Mouse (Mus musculus) layer of hippocampus, adult 8-10 months (tissue): ENCODE measurements around the gene Gm10778. TPM values are rescaled to one million over a fixed set of nuclear protein-coding genes. Genes with fewer than 3 reads are reported as not detected.
"Not testable (repeated sequence)": the region's sequence is repeated elsewhere in the genome, so short reads cannot be mapped to it uniquely, and the experiment has no call there.

ENCODE experiments used
- DNase-seq, 2 experiments: peaks; one replicate each; pipeline ENCODE4 v3.0.0; 2022; ENCODE audit warnings: low spot score in 2 of 2
- total RNA-seq, 4 experiments: library from RNA; stranded (reverse); gene quantifications; 2 replicates each; pipeline ENCODE4 v1.2.4; 2022

The Gm10778 gene
- total RNA-seq, 4 experiments from 2014 or later = 4.4 to 6.1 (median 4.7) TPM

DNA sequence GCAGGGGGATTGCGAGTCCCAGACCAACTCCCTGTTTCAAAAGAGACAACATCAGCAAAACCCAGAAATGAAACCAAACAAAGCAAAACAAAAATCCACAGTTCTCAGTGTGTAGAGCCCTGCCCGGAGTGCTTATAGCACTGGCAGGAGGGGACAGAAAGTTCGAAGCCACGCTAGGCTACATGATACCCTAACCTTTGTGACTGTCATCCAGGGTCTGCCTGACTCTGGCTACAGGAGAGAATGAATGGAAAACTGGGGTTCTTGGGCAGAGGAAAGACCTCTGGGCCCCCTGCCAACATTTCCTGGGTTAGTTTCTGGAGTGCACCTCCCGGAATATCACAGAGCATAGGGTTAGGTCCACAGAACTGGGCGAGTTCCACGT, 21.0 kb upstream of the Gm10778 start:
- DNase-seq = no peak

DNA sequence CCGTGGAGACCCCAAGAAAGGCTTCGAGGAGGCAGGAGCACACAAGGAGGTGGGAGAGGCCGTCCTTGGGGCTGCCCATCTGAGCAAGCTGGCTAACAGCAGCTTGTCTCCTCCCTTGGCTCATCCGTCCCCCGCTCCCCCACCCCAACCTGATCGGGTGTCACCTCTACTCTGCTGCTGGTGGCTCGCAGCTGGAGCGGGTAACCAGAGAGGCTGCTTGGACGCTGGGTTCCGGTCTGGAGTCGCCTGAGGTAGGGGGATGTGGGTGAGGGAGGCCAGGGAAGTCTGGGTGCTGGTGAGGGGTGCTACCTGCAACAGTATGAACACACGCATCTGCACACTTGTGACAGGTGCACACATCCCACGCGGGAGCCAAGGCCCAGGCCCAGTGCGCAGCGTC, 20.5 kb upstream of the Gm10778 start, which contains the start of gene Ankrd24:
Ankrd24 (plus strand) TSS at position 151 of the 400 bp plus-strand sequence.
- DNase-seq = no peak

DNA sequence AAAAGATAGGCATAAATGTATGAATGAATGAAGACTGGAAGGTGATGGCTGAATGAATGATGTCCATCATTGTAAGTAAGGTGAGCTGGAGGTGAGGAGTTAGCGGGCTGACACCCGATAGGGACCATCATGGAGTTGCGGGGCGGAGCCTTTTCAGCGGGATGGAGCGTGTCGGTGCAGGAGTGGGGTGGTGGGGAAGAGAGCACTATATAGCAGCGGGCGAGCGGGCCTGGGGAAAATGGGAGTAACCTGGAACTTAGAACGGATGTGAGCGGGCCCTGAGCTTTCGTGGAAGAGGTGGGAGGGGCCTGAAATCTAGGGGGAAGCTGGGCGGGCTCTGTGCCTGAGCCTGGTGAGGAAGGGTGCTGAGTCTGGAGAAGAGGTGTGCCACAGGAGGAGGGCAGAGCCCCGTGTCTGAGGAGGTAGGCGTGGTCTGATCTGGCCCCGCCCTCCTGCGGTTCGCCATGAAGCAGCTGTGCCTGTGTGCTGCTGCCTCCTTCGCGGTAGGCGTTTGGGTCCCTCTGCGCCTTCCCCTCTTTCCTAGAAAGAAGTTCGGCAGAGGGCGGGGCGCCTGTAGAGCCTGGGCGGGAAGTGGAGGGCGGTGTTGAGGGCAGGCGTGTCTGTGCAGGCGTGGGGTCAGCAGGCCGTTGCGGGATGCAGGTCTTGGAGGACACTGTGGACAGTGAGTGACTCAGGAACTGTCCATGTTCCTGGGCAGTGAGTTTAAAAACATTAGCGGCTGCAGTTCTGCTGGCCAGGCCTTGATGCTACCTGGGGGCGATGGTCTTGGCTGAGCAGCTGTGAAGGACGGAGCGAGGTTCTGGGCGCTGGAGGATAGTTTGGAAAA, 15.4 kb upstream of the Gm10778 start:
- peak; percentile 79 to 80 for DNase-seq

DNA sequence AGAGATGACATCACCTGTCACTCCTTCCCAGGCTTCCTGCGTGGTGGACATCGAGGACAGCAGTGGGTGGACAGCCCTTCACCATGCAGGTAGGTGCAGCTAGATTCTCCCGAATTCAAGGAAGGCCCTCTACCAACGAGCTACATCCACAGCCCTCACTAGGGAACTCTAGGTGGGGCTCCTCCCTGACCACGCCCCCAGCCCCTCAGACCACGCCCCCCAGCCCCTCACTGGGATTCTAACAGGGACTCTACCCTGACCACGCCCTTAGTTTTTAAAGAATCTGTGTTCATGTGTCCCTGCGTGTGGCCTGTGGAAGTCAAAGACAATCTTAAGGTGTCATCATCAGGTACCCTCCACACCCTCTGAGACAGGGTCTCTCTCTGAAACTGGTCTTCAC, 12.5 kb upstream of the Gm10778 start:
- no peak for DNase-seq

DNA sequence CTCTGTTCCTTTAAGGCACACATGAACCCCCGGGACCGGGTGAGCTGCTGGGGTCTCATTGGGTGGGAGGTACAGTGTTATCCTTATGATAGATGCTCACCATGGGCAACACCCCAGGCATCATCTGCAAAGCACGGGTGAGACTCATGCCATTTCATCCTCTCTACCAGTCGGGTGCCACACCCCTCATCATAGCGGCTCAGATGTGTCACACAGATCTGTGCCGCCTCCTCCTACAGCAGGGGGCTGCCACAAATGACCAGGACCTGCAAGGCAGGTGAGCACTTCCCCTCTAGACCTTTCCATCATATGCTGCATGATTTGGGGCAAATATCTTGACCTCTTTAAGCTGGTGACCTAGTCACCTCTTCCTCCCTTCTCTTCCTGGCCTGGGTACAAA, 10.8 kb upstream of the Gm10778 start:
- DNase-seq = no peak

DNA sequence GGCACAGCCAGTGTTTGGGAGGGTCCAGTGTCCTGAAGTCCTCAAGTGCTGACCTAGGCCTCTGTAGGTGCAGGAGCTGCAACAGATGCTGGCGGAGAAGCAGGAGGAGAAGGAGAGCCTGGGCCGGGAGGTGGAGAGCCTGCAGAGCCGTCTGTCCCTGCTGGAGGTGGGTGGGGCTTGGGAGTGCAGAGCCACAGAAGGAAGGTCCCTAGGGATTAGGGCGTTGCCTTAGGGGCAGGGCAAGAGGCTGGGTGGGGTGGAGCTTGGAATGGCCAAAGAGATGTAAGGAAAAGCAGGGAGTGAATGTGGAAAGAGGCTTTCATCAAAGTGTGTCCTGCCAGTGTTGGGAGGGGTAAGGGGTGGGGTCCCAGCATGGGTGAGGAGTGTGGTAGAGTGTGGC, 8.0 kb upstream of the Gm10778 start:
- DNase-seq = peak in 1 of 2 experiments; percentile 20

DNA sequence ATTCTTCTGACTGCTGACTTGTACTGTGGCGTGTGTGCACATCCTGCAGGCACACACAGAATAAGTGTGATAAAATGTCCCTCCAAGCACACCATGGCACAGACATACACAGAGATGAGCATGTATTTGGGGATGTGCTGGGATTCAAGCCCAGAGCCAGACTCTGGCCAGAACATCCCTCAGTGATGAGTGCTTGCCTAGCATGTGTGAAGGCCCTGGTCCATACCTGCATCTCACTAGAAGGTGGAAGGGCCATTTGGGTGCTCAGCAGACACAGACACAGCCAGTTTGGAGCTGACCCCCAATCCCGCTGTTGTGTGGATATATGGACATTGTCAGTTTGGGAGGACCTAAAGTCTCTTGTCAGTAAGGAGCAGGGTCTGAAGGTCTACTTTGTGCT, 7.3 kb upstream of the Gm10778 start:
- DNase-seq = peak in 1 of 2 experiments; percentile 4

DNA sequence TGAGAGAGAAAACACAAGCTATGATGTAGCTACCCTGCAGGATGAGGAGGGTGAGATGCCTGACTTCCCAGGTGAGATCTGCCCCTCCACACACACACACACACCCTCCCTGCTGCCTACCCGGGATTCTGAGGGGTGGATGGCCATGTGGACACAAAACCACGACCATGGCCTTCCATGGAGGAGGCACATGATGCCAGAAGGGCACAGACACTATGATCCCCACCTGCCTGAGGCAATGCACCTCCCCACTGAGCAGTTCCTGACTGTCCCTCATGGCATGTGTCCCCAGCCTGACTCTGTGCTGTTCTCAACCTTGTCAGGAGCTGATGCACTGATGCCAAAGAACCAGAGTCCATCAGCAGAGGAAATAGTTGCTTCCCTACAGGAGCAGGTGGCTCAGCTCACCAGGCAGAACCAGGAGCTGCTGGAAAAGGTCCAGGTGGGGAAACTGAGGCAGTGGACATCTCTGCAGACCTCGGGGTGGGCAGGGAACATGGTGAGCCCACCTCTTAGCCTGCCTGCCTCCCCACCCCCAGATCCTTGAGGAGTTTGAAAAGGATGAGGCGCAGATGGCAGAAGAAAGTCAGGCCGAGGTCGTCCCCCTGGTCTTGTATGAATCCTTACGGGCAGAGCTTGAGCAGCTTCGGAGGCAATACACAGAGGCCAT, 6.7 kb upstream of the Gm10778 start:
- DNase-seq = peak in 1 of 2 experiments; percentile 32

DNA sequence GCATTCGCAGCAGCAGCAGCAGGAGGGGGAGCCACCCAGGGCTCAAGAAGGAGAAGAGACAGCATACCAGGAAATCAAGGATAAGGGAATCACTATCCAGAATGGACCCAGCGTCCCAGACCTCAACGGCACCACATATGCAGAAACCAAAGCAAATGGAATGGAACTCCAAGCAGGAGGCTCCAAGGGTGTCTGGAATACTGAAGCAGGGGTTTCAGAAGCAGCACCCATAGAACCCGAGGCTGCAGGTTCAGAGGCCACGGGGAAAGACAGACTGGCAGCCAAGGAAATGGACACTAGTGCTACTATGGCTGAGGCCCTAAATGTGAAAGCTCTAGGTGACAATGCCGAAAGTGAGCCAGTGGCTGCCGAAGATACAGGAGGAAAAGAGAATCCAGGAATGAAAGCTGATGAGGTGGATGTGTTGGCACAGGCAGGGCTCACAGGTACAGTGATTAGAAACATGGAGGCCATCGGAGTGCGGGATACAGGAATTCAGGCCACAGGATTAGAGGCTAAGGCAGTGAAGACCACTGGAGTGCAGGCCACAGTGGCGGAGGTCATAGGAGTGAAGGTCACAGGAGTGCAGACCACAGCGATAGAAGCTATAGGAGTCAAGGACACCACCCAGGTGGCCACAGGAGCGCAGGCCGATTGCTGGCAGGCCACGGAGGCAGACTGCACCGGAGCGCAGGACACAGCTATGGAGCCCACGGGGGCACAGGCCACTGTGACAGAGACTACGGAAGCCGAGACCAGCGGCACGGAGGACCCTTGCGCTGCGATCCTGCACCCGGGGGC, 6.0 kb upstream of the Gm10778 start:
- peak in 1 of 2 experiments; percentile 40 for DNase-seq

DNA sequence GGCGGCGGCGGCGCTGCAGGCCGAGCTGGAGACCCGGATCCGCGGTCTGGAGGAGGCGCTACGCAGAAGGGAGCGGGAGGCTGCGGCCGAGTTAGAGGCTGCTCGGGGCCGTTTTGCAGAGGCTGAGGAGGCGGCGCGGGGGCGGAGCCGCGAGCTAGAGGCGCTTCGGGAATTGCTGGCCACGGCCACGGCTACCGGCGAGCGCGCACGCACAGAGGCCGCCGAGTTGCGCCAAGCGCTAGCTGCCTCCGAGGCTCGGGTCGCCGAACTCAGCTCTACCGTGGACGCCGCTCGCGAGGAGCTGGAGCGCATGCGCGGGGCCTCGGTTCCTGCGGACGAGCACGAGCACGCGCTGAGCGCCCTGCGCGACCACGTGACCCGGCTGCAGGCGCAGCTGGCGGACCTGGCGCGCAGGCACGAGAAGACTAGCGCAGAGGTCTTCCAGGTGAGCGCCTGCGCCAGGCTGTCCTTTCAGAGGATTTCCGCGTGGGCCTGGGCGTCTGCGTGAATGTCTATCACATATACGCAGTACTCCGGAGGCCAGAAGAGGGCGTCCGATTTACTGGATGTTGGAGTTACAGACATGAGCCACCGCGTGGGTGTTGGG, 5.3 kb upstream of the Gm10778 start:
- DNase-seq = peak; percentile 92 to 95

DNA sequence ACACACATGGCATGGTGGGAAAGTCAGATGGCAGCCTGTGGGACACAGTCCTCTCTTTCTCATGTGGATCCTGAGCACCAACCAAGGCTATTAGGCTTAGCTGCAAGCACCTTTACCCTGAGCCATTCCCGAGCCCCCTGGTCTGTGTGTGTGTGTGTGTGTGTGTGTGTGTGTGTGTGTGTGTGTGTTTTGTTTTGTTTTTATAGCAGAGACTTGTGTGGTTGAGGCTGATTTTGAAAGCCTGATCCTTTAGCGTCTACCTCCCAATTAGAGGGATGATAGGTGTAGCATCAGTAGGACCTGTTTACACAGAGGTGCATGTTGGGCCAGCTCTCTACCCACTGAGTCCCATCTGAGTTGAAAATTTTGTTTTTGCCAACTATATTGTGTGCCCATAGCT, 4.7 kb upstream of the Gm10778 start:
- peak; percentile 2 to 10 for DNase-seq

DNA sequence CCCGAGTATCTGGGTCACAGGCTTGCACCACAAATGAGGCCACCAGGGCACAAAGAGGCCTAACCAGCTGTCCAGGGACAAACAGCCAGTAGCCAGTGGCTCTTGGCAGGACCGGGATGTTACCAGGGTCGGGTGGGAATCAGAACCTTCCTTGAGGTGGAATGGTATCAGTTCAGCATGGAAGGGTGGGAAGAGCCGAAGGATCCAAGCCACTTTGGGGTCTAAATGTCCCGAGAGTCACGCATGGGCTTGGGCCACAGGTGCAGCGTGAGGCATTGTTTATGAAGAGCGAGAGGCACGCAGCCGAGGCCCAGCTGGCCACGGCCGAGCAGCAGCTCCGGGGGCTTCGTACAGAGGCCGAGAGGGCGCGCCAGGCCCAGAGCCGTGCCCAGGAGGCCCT, 4.1 kb upstream of the Gm10778 start:
- DNase-seq = peak; percentile 3 to 15

DNA sequence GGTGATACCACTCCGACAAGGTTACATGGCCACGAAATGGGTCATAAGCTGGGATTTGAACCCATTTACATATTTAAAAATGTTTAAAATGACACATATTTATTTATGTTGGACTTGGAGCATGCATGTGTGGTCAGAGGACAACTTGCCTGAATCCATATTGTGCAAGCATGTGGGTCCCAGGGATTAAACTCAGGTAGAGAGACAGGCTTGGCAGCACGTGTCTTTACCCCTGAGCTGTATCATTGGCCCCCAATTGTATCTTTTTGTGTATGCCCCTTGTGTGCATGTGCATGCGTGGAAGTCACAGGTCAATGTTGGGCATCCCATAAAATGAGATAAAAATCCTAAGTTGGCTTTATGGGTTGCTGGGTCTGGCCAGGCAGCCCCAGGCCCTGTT, 3.5 kb upstream of the Gm10778 start:
- DNase-seq = no peak

DNA sequence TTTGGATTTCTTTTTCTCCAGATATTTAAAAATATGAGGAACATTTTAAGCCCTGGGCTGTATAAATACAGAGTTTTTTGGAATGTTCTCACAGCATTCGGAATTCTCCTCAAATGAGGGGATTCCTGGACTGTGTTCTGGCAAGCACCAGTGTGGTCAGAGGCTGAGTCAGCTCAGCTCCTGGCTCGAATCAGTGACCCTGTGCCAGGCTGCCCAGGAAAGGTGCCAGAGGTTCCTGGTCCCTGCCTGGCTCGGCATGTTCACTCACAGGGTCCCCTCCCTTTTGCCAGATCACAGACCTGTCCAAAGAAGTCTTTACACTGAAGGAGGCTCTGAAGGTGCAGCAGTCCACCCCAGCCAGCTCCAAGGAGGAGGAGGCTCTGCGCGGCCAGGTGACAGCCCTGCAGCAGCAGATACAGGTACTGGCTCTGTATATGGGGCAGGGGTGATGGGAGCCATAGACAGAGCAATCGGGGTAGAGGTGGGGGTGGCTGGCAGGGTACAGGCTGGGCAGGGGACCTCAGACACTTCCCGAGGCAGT, 2.8 kb upstream of the Gm10778 start:
- peak in 1 of 2 experiments; percentile 9 for DNase-seq

DNA sequence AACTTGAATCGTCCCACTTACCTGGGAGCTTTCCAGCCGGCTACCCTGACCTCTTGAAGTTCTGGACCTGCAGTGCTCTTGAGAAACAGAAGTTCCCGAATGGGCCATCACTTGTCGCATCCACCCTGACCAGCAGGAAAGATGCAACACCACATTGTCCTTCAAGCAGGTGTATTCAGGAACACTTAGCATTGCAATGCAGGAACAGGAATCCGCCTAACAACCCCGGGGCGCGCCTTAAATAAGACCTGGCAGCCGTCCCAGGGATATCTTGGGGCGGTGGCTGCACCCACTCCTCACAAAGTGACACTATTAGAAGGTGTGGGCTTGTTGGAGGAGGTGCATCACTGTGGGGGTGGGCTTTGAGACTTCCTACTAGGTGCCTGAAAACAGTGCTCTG, 6.3 kb downstream of the Gm10778 start:
- DNase-seq = no peak

DNA sequence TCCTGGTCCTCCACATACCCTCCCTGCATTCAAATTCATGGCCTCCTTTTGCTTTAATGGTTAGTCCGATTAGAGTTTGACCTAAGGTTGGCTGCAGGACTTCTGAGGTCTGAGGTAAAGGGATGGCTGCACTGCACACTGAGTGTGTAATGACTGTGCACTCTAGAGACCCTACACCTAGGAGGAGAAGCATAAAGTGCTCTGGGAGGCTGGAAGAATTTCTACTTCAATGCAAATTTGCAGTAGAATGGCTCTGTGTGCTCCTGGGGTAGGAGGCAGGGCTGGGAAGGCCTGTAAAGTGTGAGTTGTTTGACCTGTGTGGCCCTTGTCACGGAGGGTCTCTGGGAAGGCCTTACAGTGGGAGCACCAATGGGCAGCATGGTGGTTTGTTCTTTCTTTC, 7.3 kb downstream of the Gm10778 start:
- DNase-seq = no peak

DNA sequence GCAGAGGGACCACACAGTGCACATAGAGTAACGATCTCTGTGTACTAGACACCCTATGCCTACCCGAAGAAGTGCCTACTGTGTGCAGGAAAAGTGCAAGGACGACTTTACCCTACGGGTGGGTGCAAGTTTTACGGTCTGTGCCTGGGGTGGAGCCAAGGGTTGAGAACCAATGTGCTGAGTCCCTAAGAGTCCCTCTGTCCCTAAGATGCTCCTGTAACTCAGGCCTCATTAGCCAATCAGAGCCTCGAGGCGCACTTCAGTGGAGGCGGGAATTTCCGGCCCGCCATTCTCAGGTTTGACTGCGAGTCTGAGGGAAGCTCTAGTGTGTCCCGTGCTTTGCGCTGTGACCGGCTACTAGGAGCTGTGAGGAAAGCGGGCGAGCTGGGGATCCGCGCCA, 38.3 kb downstream of the Gm10778 start:
- DNase-seq = not testable (repeated sequence)

DNA sequence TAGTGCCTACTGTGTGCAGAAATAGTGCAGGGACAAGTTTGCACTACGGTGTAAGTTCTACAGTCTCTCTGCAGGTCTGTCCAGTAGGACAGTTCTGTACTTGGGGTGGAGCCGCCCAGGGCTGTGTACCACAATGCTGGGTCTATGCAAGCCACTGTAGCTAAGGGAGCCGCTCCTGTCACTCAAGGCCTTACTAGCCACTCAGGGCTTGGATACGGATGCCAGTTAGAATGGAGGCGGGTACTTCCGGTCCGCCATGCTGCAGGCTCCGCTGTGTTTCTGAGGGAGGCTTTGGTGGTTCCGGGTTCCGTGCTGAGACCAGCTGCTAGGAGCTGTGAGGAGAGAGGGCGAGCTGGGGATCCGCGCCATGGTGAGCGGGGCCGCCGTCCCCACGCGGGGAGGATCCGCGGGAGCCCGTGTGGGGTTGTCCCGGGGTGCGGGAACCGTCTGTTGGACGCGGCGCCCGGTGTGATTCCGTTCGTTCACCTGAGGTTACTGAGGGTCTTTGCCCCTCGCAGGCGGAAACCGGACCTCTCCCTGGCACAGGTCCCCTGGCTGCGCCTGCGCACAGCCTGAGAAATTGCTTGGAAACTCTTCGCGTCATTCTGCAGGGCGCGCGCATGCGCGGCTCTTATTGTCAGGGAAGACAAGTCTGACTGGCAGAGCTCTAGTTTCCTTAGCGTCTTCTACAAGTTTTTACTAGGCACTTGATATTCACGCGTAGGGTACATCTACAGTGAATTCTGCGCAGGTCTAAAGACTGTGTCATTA, 55.9 kb downstream of the Gm10778 start, which contains the start of gene Zfp433:
Zfp433 (plus strand) TSS at position 295 of the 771 bp plus-strand sequence.
- not testable (repeated sequence) for DNase-seq
